Mouse (Mus musculus): ENCODE results near the gene Paqr5. TPM values are rescaled to one million over a fixed set of nuclear protein-coding genes. Genes with fewer than 3 reads are reported as not detected.

Paqr5 gene
- total RNA-seq, 1 experiment: 0.27 TPM

- H3K27ac ChIP-seq (ENCODE audit: insufficient read depth, low read depth, low read length, poor library complexity, severe bottlenecking): peak overlapping the region; percentile 82
- peaks cover 0 to 3% of the 10 kb centered on the region in 2 experiments; a peak in 1 of 4 replicates for H3K4me1 ChIP-seq (ENCODE audit: control insufficient read depth in 2 of 2, insufficient read depth in 2 of 2, low read length in 2 of 2, poor library complexity in 1 of 2)
- no peaks in the 10 kb centered on the region for H3K9me3 ChIP-seq (ENCODE audit: control insufficient read depth, insufficient read depth, low read depth, low read length)
- no peak for DNase-seq (ENCODE audit: low read depth, low spot score)
- peak overlapping the region; percentile 80 for H3K9ac ChIP-seq (ENCODE audit: insufficient read depth, low read depth, low read length, poor library complexity, severe bottlenecking)
- TF ChIP-seq CHD2 (IDR thresholded peaks at IDR 0.05; ENCODE audit: low read depth, low read length) (no peak), ZNF384 (IDR thresholded peaks at IDR 0.05; ENCODE audit: low read depth, low read length) (no peak), ZC3H11A (IDR thresholded peaks at IDR 0.05; ENCODE audit: borderline replicate concordance, low read depth, low read length) (no peak), MAFK (IDR thresholded peaks at IDR 0.05; ENCODE audit: insufficient read depth, low read depth, low read length) (no peak), HCFC1 (IDR thresholded peaks at IDR 0.05; ENCODE audit: borderline replicate concordance, insufficient read depth, low read length) (no peak)
- peaks cover 40% of the 10 kb centered on the region for H3K36me3 ChIP-seq (ENCODE audit: control insufficient read depth, insufficient read depth, low read length, poor library complexity, severe bottlenecking)
- in situ Hi-C loops (cut with MboI; ENCODE audit: low sequenced_read_pairs in 2 of 2, unreplicated experiment in 2 of 2): no loop called here
- peak overlapping the region; percentile 74 for H3K4me3 ChIP-seq (ENCODE audit: insufficient read depth in 1 of 2, low read depth in 1 of 2, low read length in 2 of 2, poor library complexity in 1 of 2, severe bottlenecking in 1 of 2)
Observed at GRCm38 (mm10) chr9:61914917-61915300, 111.7 kb downstream of the Paqr5 start.

- Histone ChIP-seq H3K4me1 (ENCODE audit: control insufficient read depth in 2 of 2, insufficient read depth in 2 of 2, low read length in 2 of 2, poor library complexity in 1 of 2) (peaks cover 0 to 3% of the 10 kb centered on the region in 2 experiments; a peak in 1 of 4 replicates), H3K9me3 (ENCODE audit: control insufficient read depth, insufficient read depth, low read depth, low read length) (no peaks in the 10 kb centered on the region), H3K4me3 (ENCODE audit: insufficient read depth in 1 of 2, low read depth in 1 of 2, low read length in 2 of 2, poor library complexity in 1 of 2, severe bottlenecking in 1 of 2) (peak within 1 kb of the TSS; percentile 74 to 83), H3K9ac (ENCODE audit: insufficient read depth, low read depth, low read length, poor library complexity, severe bottlenecking) (peak within 1 kb of the TSS; percentile 93), H3K36me3 (ENCODE audit: control insufficient read depth, insufficient read depth, low read length, poor library complexity, severe bottlenecking) (peaks cover 37% of the 10 kb centered on the region), H3K27ac (ENCODE audit: insufficient read depth, low read depth, low read length, poor library complexity, severe bottlenecking) (peak within 1 kb of the TSS; percentile 82)
- DNase-seq (ENCODE audit: low read depth, low spot score): peak; percentile 93
- TF ChIP-seq HCFC1 (IDR thresholded peaks at IDR 0.05; ENCODE audit: borderline replicate concordance, insufficient read depth, low read length) (peak; percentile 12), CHD2 (IDR thresholded peaks at IDR 0.05; ENCODE audit: low read depth, low read length) (no peak)
- in situ Hi-C loops (cut with MboI; ENCODE audit: low sequenced_read_pairs in 2 of 2, unreplicated experiment in 2 of 2): no loop called here
Observed at GRCm38 (mm10) chr9:61914203-61914916, 112.3 kb downstream of the Paqr5 start, which contains the start of gene Rplp1. TSS of gene Rplp1 (minus strand) at chr9:61914542.

- no peaks in the 10 kb centered on the region for H3K9me3 ChIP-seq (ENCODE audit: control insufficient read depth, insufficient read depth, low read depth, low read length)
- no peak overlapping the region for H3K9ac ChIP-seq (ENCODE audit: insufficient read depth, low read depth, low read length, poor library complexity, severe bottlenecking)
- in situ Hi-C loops (cut with MboI; ENCODE audit: low sequenced_read_pairs in 2 of 2, unreplicated experiment in 2 of 2): no loop called here
- H3K27ac ChIP-seq (ENCODE audit: insufficient read depth, low read depth, low read length, poor library complexity, severe bottlenecking): no peak overlapping the region; the same call in 1 of the 2 replicates
- no peak for DNase-seq (ENCODE audit: low read depth, low spot score)
- peaks cover 0 to under 1% of the 10 kb centered on the region in 2 experiments; a peak in 1 of 4 replicates for H3K4me1 ChIP-seq (ENCODE audit: control insufficient read depth in 2 of 2, insufficient read depth in 2 of 2, low read length in 2 of 2, poor library complexity in 1 of 2)
- TF ChIP-seq ZNF384 (IDR thresholded peaks at IDR 0.05; ENCODE audit: low read depth, low read length) (no peak), MAFK (IDR thresholded peaks at IDR 0.05; ENCODE audit: insufficient read depth, low read depth, low read length) (no peak), CHD2 (IDR thresholded peaks at IDR 0.05; ENCODE audit: low read depth, low read length) (no peak), HCFC1 (IDR thresholded peaks at IDR 0.05; ENCODE audit: borderline replicate concordance, insufficient read depth, low read length) (no peak), ZC3H11A (IDR thresholded peaks at IDR 0.05; ENCODE audit: borderline replicate concordance, low read depth, low read length) (no peak)
- no peak overlapping the region for H3K4me3 ChIP-seq (ENCODE audit: insufficient read depth in 1 of 2, low read depth in 1 of 2, low read length in 2 of 2, poor library complexity in 1 of 2, severe bottlenecking in 1 of 2)
- H3K36me3 ChIP-seq (ENCODE audit: control insufficient read depth, insufficient read depth, low read length, poor library complexity, severe bottlenecking): peaks cover 24% of the 10 kb centered on the region
Observed at GRCm38 (mm10) chr9:61911300-61912128, 115.1 kb downstream of the Paqr5 start.

GRCm38 (mm10) chr9:61910526-61911256 lies 116.0 kb downstream of the Paqr5 start:
- Histone ChIP-seq H3K4me1 (ENCODE audit: control insufficient read depth in 2 of 2, insufficient read depth in 2 of 2, low read length in 2 of 2, poor library complexity in 1 of 2) (no peaks in the 10 kb centered on the region), H3K9ac (ENCODE audit: insufficient read depth, low read depth, low read length, poor library complexity, severe bottlenecking) (no peak overlapping the region), H3K36me3 (ENCODE audit: control insufficient read depth, insufficient read depth, low read length, poor library complexity, severe bottlenecking) (peaks cover 23% of the 10 kb centered on the region), H3K4me3 (ENCODE audit: insufficient read depth in 1 of 2, low read depth in 1 of 2, low read length in 2 of 2, poor library complexity in 1 of 2, severe bottlenecking in 1 of 2) (no peak overlapping the region), H3K27ac (ENCODE audit: insufficient read depth, low read depth, low read length, poor library complexity, severe bottlenecking) (no peak overlapping the region), H3K9me3 (ENCODE audit: control insufficient read depth, insufficient read depth, low read depth, low read length) (no peaks in the 10 kb centered on the region)
- in situ Hi-C loops (cut with MboI; ENCODE audit: low sequenced_read_pairs in 2 of 2, unreplicated experiment in 2 of 2): no loop called here
- TF ChIP-seq ZNF384 (IDR thresholded peaks at IDR 0.05; ENCODE audit: low read depth, low read length): no peak
- TF ChIP-seq ZC3H11A (IDR thresholded peaks at IDR 0.05; ENCODE audit: borderline replicate concordance, low read depth, low read length): no peak
- no peak for TF ChIP-seq HCFC1 (IDR thresholded peaks at IDR 0.05; ENCODE audit: borderline replicate concordance, insufficient read depth, low read length)
- no peak for TF ChIP-seq CHD2 (IDR thresholded peaks at IDR 0.05; ENCODE audit: low read depth, low read length)
- no peak for TF ChIP-seq MAFK (IDR thresholded peaks at IDR 0.05; ENCODE audit: insufficient read depth, low read depth, low read length)
- peak; percentile 79 for DNase-seq (ENCODE audit: low read depth, low spot score)
